Mouse (Mus musculus) E14TG2a.4 (cell line): ENCODE data around the gene Fam167b.

Experiments
- H3K27me3 ChIP-seq: 2 replicates; pipeline ENCODE4 v1.6.1; 2014; ENCODE audit warnings: low read length, control low read depth; ENCODE audit not compliant: insufficient read depth
- H3K36me3 ChIP-seq: 2 replicates; pipeline ENCODE4 v1.6.1; 2014; ENCODE audit warnings: low read length, control low read depth; ENCODE audit not compliant: insufficient read depth
- H3K4me1 ChIP-seq: replicated peaks from 2 replicates; pipeline ENCODE4 v1.6.1; 2014; ENCODE audit warnings: low read depth, low read length, control low read depth
- H3K4me3 ChIP-seq: replicated peaks from 2 replicates; pipeline ENCODE4 v1.5.1; 2014; ENCODE audit warnings: mild to moderate bottlenecking, low read length
- H3K9me3 ChIP-seq: 2 replicates; pipeline ENCODE4 v1.6.1; 2014; ENCODE audit warnings: low read length, control low read depth
- CTCF ChIP-seq: conservative IDR thresholded peaks from 2 replicates; pipeline ENCODE4 v1.5.1; 2014; ENCODE audit warnings: low read length
- NANOG ChIP-seq: IDR thresholded peaks from 2 replicates; pipeline ENCODE4 v1.6.1; 2014; ENCODE audit warnings: borderline replicate concordance, low read length, mixed read lengths
- POU5F1 ChIP-seq: IDR thresholded peaks from 2 replicates; pipeline ENCODE4 v1.6.1; 2014; ENCODE audit warnings: low read length, borderline replicate concordance

Fam167b gene

DNA sequence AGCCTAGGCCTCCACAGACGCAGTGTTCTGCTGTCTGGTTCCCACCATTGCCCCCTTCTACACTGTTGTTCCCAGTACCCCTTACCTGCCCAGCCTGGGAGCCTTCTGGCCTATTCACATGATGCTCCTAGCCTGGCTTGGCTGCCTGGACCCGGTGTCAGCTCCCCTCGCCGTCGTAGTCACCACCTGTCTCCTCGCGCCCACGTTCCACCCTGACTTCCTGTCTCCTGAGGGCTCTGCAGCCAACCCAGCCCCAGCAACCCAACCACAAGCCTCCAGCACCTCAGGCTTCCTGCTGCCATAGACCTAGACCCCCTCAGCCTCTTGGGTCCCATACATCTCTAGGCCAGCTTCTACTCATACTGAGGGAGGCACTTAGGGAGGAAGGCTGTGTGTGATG, 4.9 kb downstream of the Fam167b start, which contains the start of gene Lck:
TSS of gene Lck (minus strand) at position 212 of the 400 bp plus-strand sequence.
- no peak for TF ChIP-seq CTCF
- no peak for TF ChIP-seq NANOG
- TF ChIP-seq POU5F1: no peak
- H3K9me3 ChIP-seq: no peaks in the 10 kb centered on the region
- peaks cover 13% of the 10 kb centered on the region; the same call in 1 of the 2 replicates for H3K27me3 ChIP-seq
- H3K4me3 ChIP-seq: no peak within 1 kb of the TSS
- peaks cover 52% of the 10 kb centered on the region for H3K4me1 ChIP-seq
- H3K36me3 ChIP-seq: no peaks in the 10 kb centered on the region

- no peak overlapping the region for H3K4me3 ChIP-seq
- peaks cover 52% of the 10 kb centered on the region for H3K4me1 ChIP-seq
- H3K36me3 ChIP-seq: no peaks in the 10 kb centered on the region
- H3K27me3 ChIP-seq: peaks cover 13% of the 10 kb centered on the region; the same call in 1 of the 2 replicates
- H3K9me3 ChIP-seq: no peaks in the 10 kb centered on the region
- TF ChIP-seq POU5F1 (no peak), NANOG (no peak), CTCF (no peak)
Measured at GRCm38 (mm10) chr4:129573093-129573370, 5.3 kb downstream of the Fam167b start.

GRCm38 (mm10) chr4:129572236-129573092, 5.9 kb downstream of the Fam167b start:
- Histone ChIP-seq H3K27me3 (peaks cover 13% of the 10 kb centered on the region; the same call in 1 of the 2 replicates), H3K4me1 (peaks cover 51% of the 10 kb centered on the region)
- TF ChIP-seq NANOG (no peak), CTCF (no peak), POU5F1 (no peak)

GRCm38 (mm10) chr4:129571551-129572084, 6.7 kb downstream of the Fam167b start:
- Histone ChIP-seq H3K9me3 (no peaks in the 10 kb centered on the region), H3K4me3 (no peak overlapping the region), H3K36me3 (no peaks in the 10 kb centered on the region), H3K4me1 (peaks cover 43% of the 10 kb centered on the region), H3K27me3 (peaks cover 11% of the 10 kb centered on the region; the same call in 1 of the 2 replicates)
- no peak for TF ChIP-seq CTCF
- TF ChIP-seq POU5F1: no peak

More at GRCm38 (mm10) chr4:129572236-129573092, 5.9 kb downstream of the Fam167b start:
- Histone ChIP-seq H3K9me3 (no peaks in the 10 kb centered on the region), H3K36me3 (no peaks in the 10 kb centered on the region), H3K4me3 (no peak overlapping the region)

- H3K36me3 ChIP-seq: no peaks in the 10 kb centered on the region
- peaks cover 34% of the 10 kb centered on the region for H3K4me1 ChIP-seq
- H3K4me3 ChIP-seq: peak overlapping the region; percentile 29; the same call in 1 of the 2 replicates
- no peaks in the 10 kb centered on the region for H3K9me3 ChIP-seq
- TF ChIP-seq CTCF (no peak), POU5F1 (no peak), NANOG (no peak)
- H3K27me3 ChIP-seq: peaks cover 10% of the 10 kb centered on the region; the same call in 1 of the 2 replicates
Measured at GRCm38 (mm10) chr4:129570028-129570427, 8.3 kb downstream of the Fam167b start.

DNA sequence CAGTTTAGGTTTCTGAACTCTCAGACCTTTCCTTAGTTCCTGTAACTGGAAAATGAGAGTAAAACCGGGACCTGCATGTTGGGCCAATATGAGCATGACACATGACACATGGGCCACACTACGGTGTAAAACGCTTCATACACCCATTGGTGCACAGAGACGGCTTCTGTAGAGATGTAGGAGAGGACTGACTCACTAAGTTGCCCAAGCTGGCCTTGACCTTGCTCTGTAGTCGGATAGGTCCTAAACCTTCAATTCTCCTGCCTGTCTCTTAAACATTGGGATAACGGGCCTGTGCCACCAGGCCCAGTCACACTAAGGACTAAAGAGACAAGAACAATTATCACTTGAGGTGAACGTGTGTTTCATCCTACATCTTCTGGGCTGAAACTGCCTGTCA, 10.0 kb downstream of the Fam167b start:
- TF ChIP-seq CTCF (no peak), POU5F1 (no peak), NANOG (no peak)
- Histone ChIP-seq H3K36me3 (no peaks in the 10 kb centered on the region), H3K9me3 (no peaks in the 10 kb centered on the region), H3K27me3 (peaks cover 5% of the 10 kb centered on the region; the same call in 1 of the 2 replicates), H3K4me3 (no peak overlapping the region), H3K4me1 (peaks cover 33% of the 10 kb centered on the region)

DNA sequence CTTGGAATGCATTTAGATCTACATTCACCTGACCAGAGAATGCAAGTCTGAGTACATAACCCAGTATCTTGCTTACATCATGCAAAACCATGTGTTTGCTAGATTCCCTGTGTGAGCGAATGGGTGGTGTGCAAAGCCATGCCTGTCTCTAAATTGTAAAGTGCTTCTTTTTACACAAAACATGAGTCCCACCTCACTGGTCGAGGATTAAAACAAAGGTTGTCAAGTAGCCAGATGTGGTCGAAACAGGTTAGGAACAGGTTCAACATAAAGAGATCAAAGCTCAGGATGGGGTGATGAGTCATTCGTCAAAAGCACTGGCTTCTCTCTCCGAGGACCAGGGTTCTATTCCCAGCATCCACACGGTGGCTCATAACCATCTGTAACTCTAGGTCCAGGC, 13.2 kb downstream of the Fam167b start:
- H3K9me3 ChIP-seq: no peaks in the 10 kb centered on the region
- H3K27me3 ChIP-seq: no peaks in the 10 kb centered on the region
- no peak overlapping the region for H3K4me3 ChIP-seq
- TF ChIP-seq POU5F1 (no peak), NANOG (no peak), CTCF (no peak)
- H3K4me1 ChIP-seq: peaks cover 6% of the 10 kb centered on the region
- no peaks in the 10 kb centered on the region for H3K36me3 ChIP-seq

GRCm38 (mm10) chr4:129563718-129564117, 14.6 kb downstream of the Fam167b start:
- Histone ChIP-seq H3K36me3 (no peaks in the 10 kb centered on the region), H3K4me1 (peaks cover 4% of the 10 kb centered on the region), H3K4me3 (no peak overlapping the region), H3K9me3 (no peaks in the 10 kb centered on the region), H3K27me3 (no peaks in the 10 kb centered on the region)
- no peak for TF ChIP-seq NANOG
- no peak for TF ChIP-seq CTCF
- no peak for TF ChIP-seq POU5F1
